Mouse (Mus musculus) G1E-ER4 (cell line): ENCODE data around the gene Olfr481. TPM values are rescaled to one million over a fixed set of nuclear protein-coding genes. Genes with fewer than 3 reads are reported as not detected.

ENCODE experiments used
- GATA1 ChIP-seq: IDR thresholded peaks from one replicate; pipeline ENCODE4 v1.8.0; 2012; ENCODE audit warnings: low read length, inconsistent platforms
- polyA plus RNA-seq: library from polyadenylated mRNA; stranded (reverse); fragments of >175 nt; gene quantifications from 2 replicates; pipeline ENCODE4 v1.2.3, GENCODE M21; 2012

Gene Olfr481
- polyA plus RNA-seq, result not detected in 2 replicates

DNA sequence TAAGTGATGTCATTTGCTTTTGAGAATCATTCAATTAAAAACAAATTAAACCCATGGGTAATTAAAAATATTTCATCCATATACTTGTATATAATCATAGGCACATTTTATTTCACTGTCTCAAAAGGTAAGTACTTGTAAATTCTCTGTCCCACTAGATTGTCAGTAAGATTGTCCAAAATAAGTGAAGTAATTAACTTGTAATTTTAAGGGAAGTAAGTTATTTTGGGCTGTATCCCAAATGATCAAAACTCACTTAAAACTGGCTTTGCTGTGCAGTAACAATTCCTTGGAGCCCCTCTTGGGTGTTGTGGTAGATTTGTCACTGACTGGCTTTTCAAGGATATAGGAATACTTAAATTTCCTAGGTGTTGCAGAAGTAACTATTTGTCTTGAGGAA, at the start of gene Olfr481:
TSS of gene Olfr481 (plus strand) at position 301 of the 400 bp plus-strand sequence.
- no peak for TF ChIP-seq GATA1

- no peak for TF ChIP-seq GATA1
These were observed 45.8 kb upstream of the Olfr481 start, which contains the start of gene Olfr478 for GRCm38 (mm10) chr7:108033889-108034288. Olfr478 (minus strand) TSS chr7:108033989.

GRCm38 (mm10) chr7:108050393-108050792, 29.3 kb upstream of the Olfr481 start, which contains the start of gene Olfr479:
Olfr479 (plus strand) TSS chr7:108050693.
- TF ChIP-seq GATA1, result no peak

DNA sequence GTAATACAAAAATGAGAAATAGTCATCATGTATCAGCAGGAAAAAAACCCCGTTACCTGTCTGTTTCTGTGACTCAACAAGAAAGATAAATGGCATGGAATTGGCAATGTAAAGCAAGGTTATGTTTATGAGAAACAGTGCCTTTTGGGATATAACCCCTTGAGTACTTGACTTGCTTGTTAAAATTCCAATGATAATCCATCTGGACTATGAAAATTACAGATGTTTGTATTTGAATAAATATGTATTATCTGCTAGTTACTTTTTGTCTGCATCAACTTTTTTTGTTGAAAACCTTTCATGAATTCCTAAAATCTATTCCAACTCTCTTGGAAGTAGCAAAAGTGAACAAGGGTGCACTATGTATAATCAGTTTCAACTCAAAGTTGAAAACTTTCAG, 12.4 kb upstream of the Olfr481 start, which contains the start of gene Olfr480:
TSS of gene Olfr480 (minus strand) at position 101 of the 400 bp plus-strand sequence.
- TF ChIP-seq GATA1, result no peak

DNA sequence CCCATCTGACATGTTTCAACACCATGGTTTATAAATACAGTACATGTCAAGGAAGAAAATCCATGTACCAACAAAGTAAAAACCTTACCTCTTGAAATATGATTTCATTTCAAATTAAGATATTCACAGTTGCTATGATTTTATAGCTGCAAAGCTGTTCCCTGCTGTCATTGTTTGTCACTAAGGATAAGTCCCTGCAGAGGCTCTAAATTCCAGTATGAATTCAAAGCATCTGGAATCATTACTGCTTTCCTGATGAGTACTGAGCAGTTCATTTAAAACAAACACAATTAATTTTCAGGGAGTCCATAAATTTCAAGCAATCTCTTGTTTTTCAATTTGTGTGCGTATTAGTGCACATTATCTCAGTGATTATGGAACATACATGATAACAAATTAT, 17.8 kb downstream of the Olfr481 start, which contains the start of gene Olfr482:
TSS of gene Olfr482 (minus strand) at position 101 of the 400 bp plus-strand sequence.
- no peak for TF ChIP-seq GATA1

DNA sequence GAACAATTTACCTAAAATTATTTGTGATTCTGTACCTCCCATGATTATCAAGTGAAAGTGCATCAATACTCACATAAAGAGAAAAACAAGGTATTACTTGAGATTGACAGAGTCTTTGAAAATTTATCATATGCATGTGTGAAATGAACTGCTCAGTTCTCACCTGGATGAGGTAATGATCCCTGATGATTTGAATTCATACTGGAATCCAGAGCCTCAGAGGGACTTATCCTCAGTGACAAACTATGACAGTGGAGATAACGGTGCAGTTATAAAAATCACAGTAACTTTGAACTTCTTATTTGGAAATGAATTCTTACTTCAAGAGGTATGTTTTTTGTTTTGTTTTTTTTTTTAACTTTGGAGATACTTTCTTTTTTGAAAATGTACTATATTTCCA, 20.9 kb downstream of the Olfr481 start, which contains the start of gene Olfr483:
TSS of gene Olfr483 (plus strand) at position 301 of the 400 bp plus-strand sequence.
- no peak for TF ChIP-seq GATA1

- TF ChIP-seq GATA1, result no peak
These were observed 41.0 kb downstream of the Olfr481 start for GRCm38 (mm10) chr7:108120681-108121080.

GRCm38 (mm10) chr7:108121416-108121815, 41.8 kb downstream of the Olfr481 start:
- no peak for TF ChIP-seq GATA1

- no peak for TF ChIP-seq GATA1
These were observed 47.7 kb downstream of the Olfr481 start, which contains the start of gene Olfr484 for GRCm38 (mm10) chr7:108127349-108127748. Olfr484 (minus strand) TSS chr7:108127449.

Other genes with a start within 250 kb of the Olfr481 start
- gene Olfr470, start 232.4 kb upstream of the Olfr481 start, polyA plus RNA-seq, result not detected in 2 replicates
- not detected in 2 replicates for gene Olfr472, start 182.0 kb upstream of the Olfr481 start, polyA plus RNA-seq
- gene Olfr473, start 149.4 kb upstream of the Olfr481 start, polyA plus RNA-seq, result not detected in 2 replicates
- gene Olfr474, start 125.2 kb upstream of the Olfr481 start, polyA plus RNA-seq, result not detected in 2 replicates
- not detected in 2 replicates for gene Olfr476, start 115.1 kb upstream of the Olfr481 start, polyA plus RNA-seq
- gene Olfr477, start 93.2 kb upstream of the Olfr481 start, polyA plus RNA-seq, result not detected in 2 replicates
- not detected in 2 replicates for gene Olfr478, start 45.9 kb upstream of the Olfr481 start, polyA plus RNA-seq
- not detected in 2 replicates for gene Olfr479, start 29.2 kb upstream of the Olfr481 start, polyA plus RNA-seq
- not detected in 2 replicates for gene Olfr480, start 12.5 kb upstream of the Olfr481 start, polyA plus RNA-seq
- not detected in 2 replicates for gene Olfr482, start 17.7 kb downstream of the Olfr481 start, polyA plus RNA-seq
- not detected in 2 replicates for gene Olfr483, start 21.0 kb downstream of the Olfr481 start, polyA plus RNA-seq
- not detected in 2 replicates for gene Olfr484, start 47.6 kb downstream of the Olfr481 start, polyA plus RNA-seq
- gene Olfr485, start 80.0 kb downstream of the Olfr481 start, polyA plus RNA-seq, result not detected in 2 replicates
- gene Olfr486, start 92.9 kb downstream of the Olfr481 start, polyA plus RNA-seq, result not detected in 2 replicates
- gene Olfr487, start 134.8 kb downstream of the Olfr481 start, polyA plus RNA-seq, result not detected in 2 replicates
- not detected in 2 replicates for gene Olfr488, start 178.5 kb downstream of the Olfr481 start, polyA plus RNA-seq
- not detected in 2 replicates for gene Olfr490, start 209.1 kb downstream of the Olfr481 start, polyA plus RNA-seq
- not detected in 2 replicates for gene Olfr491, start 233.6 kb downstream of the Olfr481 start, polyA plus RNA-seq
- gene Olfr492, start 243.8 kb downstream of the Olfr481 start, polyA plus RNA-seq, result not detected in 2 replicates